Mouse (Mus musculus) stomach, embryonic 16.5 days (tissue): ENCODE measurements at regions not wholly inside any gene's neighbourhood (a gene's known extent, or its start where the extent isn't known, plus 50 kb on each side); places are given as distances from the start of the nearest gene placed in this dataset.

ENCODE experiments used
- ATAC-seq: fragments of 200-750 bp; cut with Nextera tagmentation; 2 replicates; pipeline ENCODE4 v1.8.0; 2017; ENCODE audit warnings: moderate number of reproducible peaks, moderate TSS enrichment; ENCODE audit not compliant: insufficient read depth, low FRiP score
- H3K27ac ChIP-seq: fragments of 300-500 bp; sonication (generic); 2 replicates; pipeline ENCODE4 v1.5.1; 2014; ENCODE audit warnings: low read length
- H3K27me3 ChIP-seq: fragments of 300-500 bp; sonication (generic); 2 replicates; pipeline ENCODE4 v1.6.1; 2014; ENCODE audit warnings: low read length, control low read depth, mixed read lengths; ENCODE audit not compliant: control insufficient read depth, insufficient read depth
- H3K36me3 ChIP-seq: fragments of 300-500 bp; sonication (generic); 2 replicates; pipeline ENCODE4 v1.6.1; 2014; ENCODE audit warnings: low read length; ENCODE audit not compliant: control insufficient read depth, insufficient read depth
- H3K4me1 ChIP-seq: fragments of 300-500 bp; sonication (generic); 2 replicates; pipeline ENCODE4 v1.6.1; 2014; ENCODE audit warnings: low read length, control low read depth, mixed read lengths; ENCODE audit not compliant: control insufficient read depth, insufficient read depth
- H3K4me2 ChIP-seq: fragments of 300-500 bp; sonication (generic); 2 replicates; pipeline ENCODE4 v1.6.1; 2014; ENCODE audit warnings: low read depth, low read length, mixed read lengths
- H3K4me3 ChIP-seq: fragments of 300-500 bp; sonication (generic); replicated peaks from 2 replicates; pipeline ENCODE4 v1.5.1; 2014; ENCODE audit warnings: mild to moderate bottlenecking, low read length
- H3K9ac ChIP-seq: fragments of 300-500 bp; sonication (generic); 2 replicates; pipeline ENCODE4 v1.6.1; 2014; ENCODE audit warnings: low read length
- H3K9me3 ChIP-seq: fragments of 300-500 bp; sonication (generic); replicated peaks from 2 replicates; pipeline ENCODE4 v1.6.1; 2016; ENCODE audit warnings: low read length, control low read depth; ENCODE audit not compliant: control insufficient read depth
- WGBS: fragments of 180-500 bp; shearing (Covaris S2); extraction: QIAGEN DNeasy Blood & Tissue Kit; methylation state at CpG from one replicate; pipeline ENCODE4 v1.1.7; 2014; 5-methylcytosine and 5-hydroxymethylcytosine counted together

- no peaks in the 10 kb centered on the region for H3K27me3 ChIP-seq
- H3K4me1 ChIP-seq, result no peaks in the 10 kb centered on the region
- no peak overlapping the region for H3K27ac ChIP-seq
- WGBS, result 79% methylated on average over 6 of the region's 6 CpGs
- no peak overlapping the region for H3K4me2 ChIP-seq
- no peak overlapping the region for H3K9ac ChIP-seq
- no peak overlapping the region for H3K4me3 ChIP-seq
- H3K9me3 ChIP-seq, result no peaks in the 10 kb centered on the region
- no peak for ATAC-seq
- no peaks in the 10 kb centered on the region for H3K36me3 ChIP-seq
These were observed 83.9 kb upstream of the Sgk1 start for GRCm38 (mm10) chr10:21798103-21798502.

DNA sequence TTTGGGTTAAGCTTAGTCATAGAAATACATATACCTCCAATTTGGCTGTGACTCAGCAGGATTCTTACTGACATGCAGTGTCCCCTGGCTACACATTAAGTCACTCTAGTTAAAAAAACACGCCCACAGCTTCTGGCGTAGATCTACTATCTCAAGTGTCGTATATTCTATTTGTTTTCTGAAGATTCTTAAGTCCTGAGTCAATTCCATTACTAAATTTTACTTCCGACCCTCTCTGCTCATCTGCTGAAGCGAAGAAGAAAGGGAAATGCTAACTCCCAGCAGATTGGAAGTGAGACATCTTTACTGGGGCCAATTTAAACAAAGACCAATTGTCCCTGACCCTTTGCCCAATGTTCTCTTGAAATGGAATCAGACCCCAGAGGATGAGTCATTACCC is 80.4 kb upstream of the Sgk1 start:
- ATAC-seq, result no peak
- H3K4me2 ChIP-seq, result no peak overlapping the region
- no peaks in the 10 kb centered on the region for H3K36me3 ChIP-seq
- H3K27ac ChIP-seq, result no peak overlapping the region
- no peaks in the 10 kb centered on the region for H3K9me3 ChIP-seq
- no peaks in the 10 kb centered on the region for H3K4me1 ChIP-seq
- no peak overlapping the region for H3K9ac ChIP-seq
- no peak overlapping the region for H3K4me3 ChIP-seq
- no peaks in the 10 kb centered on the region for H3K27me3 ChIP-seq
- WGBS, result 66% methylated on average over 5 of the region's 5 CpGs

- Histone ChIP-seq H3K4me2 (no peak overlapping the region), H3K27ac (no peak overlapping the region), H3K4me1 (no peaks in the 10 kb centered on the region), H3K9me3 (no peaks in the 10 kb centered on the region), H3K9ac (no peak overlapping the region), H3K36me3 (no peaks in the 10 kb centered on the region), H3K4me3 (no peak overlapping the region), H3K27me3 (no peaks in the 10 kb centered on the region)
- no peak for ATAC-seq
These were observed 78.8 kb upstream of the Sgk1 start for GRCm38 (mm10) chr10:21803184-21803583.

GRCm38 (mm10) chr10:21804761-21805160 is 77.2 kb upstream of the Sgk1 start:
- H3K9me3 ChIP-seq, result no peaks in the 10 kb centered on the region
- H3K36me3 ChIP-seq, result no peaks in the 10 kb centered on the region
- H3K4me1 ChIP-seq, result no peaks in the 10 kb centered on the region
- H3K27me3 ChIP-seq, result no peaks in the 10 kb centered on the region
- no peak overlapping the region for H3K9ac ChIP-seq
- H3K4me2 ChIP-seq, result no peak overlapping the region
- H3K4me3 ChIP-seq, result no peak overlapping the region
- no peak for ATAC-seq
- 66% methylated on average over 2 of the region's 2 CpGs for whole genome bisulfite sequencing
- H3K27ac ChIP-seq, result no peak overlapping the region

DNA sequence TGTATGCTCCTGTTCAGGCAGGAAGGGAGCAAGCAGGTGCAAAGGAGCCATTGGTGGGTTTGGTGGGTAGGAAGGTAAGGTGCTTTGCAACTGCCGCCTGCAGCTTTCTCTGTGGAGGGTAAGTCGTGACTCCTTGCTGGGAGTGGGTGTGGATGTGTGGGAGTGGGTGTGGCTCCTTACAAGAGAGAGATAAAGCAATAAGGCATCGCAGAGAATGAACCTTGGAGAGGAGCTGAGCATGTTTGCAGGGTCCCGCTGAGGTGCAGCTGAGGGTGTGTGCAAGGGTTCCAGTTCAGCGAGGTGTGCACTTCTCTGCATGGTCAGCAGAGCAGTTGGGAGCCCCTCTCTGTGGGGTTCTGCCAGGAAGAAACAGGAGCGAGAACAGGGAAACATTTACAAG is 76.4 kb upstream of the Sgk1 start:
- Histone ChIP-seq H3K4me2 (no peak overlapping the region), H3K27me3 (no peaks in the 10 kb centered on the region), H3K27ac (no peak overlapping the region), H3K4me1 (no peaks in the 10 kb centered on the region), H3K4me3 (no peak overlapping the region), H3K36me3 (no peaks in the 10 kb centered on the region), H3K9me3 (no peaks in the 10 kb centered on the region), H3K9ac (no peak overlapping the region)
- no peak for ATAC-seq
- WGBS, result 48% methylated on average over 6 of the region's 6 CpGs

GRCm38 (mm10) chr10:21806716-21807115 is 75.3 kb upstream of the Sgk1 start:
- H3K27me3 ChIP-seq, result no peaks in the 10 kb centered on the region
- 96% methylated on average over 4 of the region's 4 CpGs for WGBS
- ATAC-seq, result no peak

DNA sequence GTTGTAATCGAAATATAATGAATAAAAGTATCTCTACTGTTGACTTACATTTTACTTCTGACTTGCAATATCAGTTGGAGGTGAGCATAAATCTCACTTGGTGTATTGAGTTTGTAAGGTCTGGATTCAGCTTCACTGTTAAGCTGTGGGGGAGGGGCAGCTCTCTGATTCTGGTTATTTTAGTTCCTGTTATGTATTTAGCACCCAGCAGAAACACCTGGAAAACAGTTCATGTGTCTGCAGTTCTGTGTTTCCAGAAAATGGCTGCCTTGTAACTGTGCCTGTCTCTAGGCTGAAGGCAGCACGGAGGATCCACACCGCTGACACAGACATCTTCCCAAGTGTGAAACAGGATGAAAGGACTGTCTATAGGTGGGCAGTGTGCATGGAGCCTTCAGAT is 62.3 kb upstream of the Sgk1 start:
- Histone ChIP-seq H3K4me2 (no peak overlapping the region), H3K27ac (no peak overlapping the region), H3K27me3 (no peaks in the 10 kb centered on the region), H3K9me3 (no peaks in the 10 kb centered on the region), H3K36me3 (no peaks in the 10 kb centered on the region), H3K9ac (no peak overlapping the region), H3K4me3 (no peak overlapping the region), H3K4me1 (no peaks in the 10 kb centered on the region)
- WGBS, result 82% methylated on average over 3 of the region's 3 CpGs
- ATAC-seq, result no peak

More at GRCm38 (mm10) chr10:21806716-21807115, 75.3 kb upstream of the Sgk1 start:
- Histone ChIP-seq H3K9ac (no peak overlapping the region), H3K4me3 (no peak overlapping the region), H3K27ac (no peak overlapping the region), H3K4me1 (no peaks in the 10 kb centered on the region), H3K4me2 (no peak overlapping the region), H3K36me3 (no peaks in the 10 kb centered on the region), H3K9me3 (no peaks in the 10 kb centered on the region)

DNA sequence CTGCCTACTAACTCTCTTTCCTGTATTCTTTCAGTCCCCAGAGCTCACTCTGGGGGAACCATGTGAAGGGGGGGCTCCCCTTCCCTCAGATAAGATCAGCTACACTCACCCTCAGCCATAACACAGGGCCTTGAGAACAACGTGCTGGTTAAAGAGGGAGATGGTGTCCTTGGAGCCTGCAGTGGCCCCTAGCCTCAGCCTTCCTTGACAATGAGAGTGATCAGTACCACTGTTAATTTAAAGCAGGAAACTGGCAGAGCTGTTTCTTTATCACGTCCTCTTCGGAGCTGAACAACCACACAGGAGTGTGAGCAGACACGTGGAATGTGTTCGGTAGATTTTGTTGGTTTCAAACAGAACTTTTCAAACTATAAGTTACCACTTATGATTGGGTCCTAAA is 60.6 kb upstream of the Sgk1 start:
- Histone ChIP-seq H3K27ac (no peak overlapping the region), H3K4me3 (no peak overlapping the region), H3K4me2 (no peak overlapping the region), H3K9me3 (no peaks in the 10 kb centered on the region), H3K27me3 (no peaks in the 10 kb centered on the region), H3K36me3 (no peaks in the 10 kb centered on the region), H3K4me1 (no peaks in the 10 kb centered on the region), H3K9ac (no peak overlapping the region)
- no peak for ATAC-seq
- 70% methylated on average over 5 of the region's 5 CpGs for WGBS

GRCm38 (mm10) chr10:21824418-21825025 is 57.5 kb upstream of the Sgk1 start:
- H3K4me1 ChIP-seq, result 0 out of 2 replicates have a peak, but pooled peaks cover 5% of the 10 kb centered on the region
- no peak overlapping the region for H3K27ac ChIP-seq
- WGBS, result 50% methylated on average over 12 of the region's 12 CpGs
- no peaks in the 10 kb centered on the region for H3K9me3 ChIP-seq
- ATAC-seq, result no peak
- H3K36me3 ChIP-seq, result no peaks in the 10 kb centered on the region
- H3K4me2 ChIP-seq, result no peak overlapping the region
- H3K27me3 ChIP-seq, result no peaks in the 10 kb centered on the region
- no peak overlapping the region for H3K9ac ChIP-seq
- no peak overlapping the region for H3K4me3 ChIP-seq
